ENCODE assay signal across 12 mouse cellular contexts in the genomic region with DNA sequence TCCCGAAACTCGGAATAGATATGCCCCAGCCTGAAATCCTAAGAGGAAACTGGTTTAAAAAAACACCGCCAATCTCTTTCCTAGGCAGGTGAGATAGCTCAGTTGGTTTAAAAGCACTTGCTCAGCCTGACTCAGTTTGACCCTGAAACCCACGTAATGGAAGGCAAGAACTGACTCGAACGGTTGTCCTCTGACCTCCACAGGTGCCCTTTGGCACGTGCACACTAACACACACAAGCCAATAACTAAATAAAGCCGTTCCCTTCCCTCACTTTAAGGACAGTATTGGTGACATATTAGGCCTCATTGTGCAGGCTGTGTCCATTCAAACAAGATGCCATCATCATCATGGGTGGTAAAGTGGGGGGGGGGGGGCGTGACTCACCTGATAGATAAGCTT.
DNase-seq lines count a peak whose midpoint lies in the region; ATAC-seq and TF ChIP-seq lines count a peak whose summit lies in the region.
"Had no signal": no experiment of that assay in that cellular context is flagged by ENCODE, and none has a peak within 500 bp of the region (broad histone marks: within the 10 kb centered on the region; RNA-seq: fewer than 3 reads in every experiment).

No protein-coding gene starts in this region.

- peak overlapping the region; percentile 70 for H3K4me2 ChIP-seq in heart, postnatal 0 days (ENCODE audit: low read depth, low read length)
- H3K4me2 ChIP-seq in embryonic facial prominence, embryonic 13.5 days: peak overlapping the region; percentile 58
- H3K4me2 ChIP-seq in intestine, embryonic 14.5 days (ENCODE audit: low read length): peak overlapping the region; percentile 68
- H3K4me2 ChIP-seq in midbrain, embryonic 14.5 days (ENCODE audit: low read length): peak overlapping the region; percentile 43

- ATAC-seq in heart, postnatal 0 days (ENCODE audit: insufficient read depth, low read depth): no peak
- ATAC-seq in embryonic facial prominence, embryonic 13.5 days (ENCODE audit: insufficient number of reproducible peaks, insufficient read depth, low FRiP score, low TSS enrichment, low read depth): no peak
- ATAC-seq in intestine, embryonic 14.5 days (replicated peaks; ENCODE audit: low FRiP score, low TSS enrichment, low read depth): no peak
- no peak for ATAC-seq in midbrain, embryonic 14.5 days (ENCODE audit: low FRiP score, low TSS enrichment)

- no peaks in the 10 kb centered on the region for H3K9me3 ChIP-seq in heart, postnatal 0 days (replicated peaks; ENCODE audit: control insufficient read depth, low read length)
- H3K9me3 ChIP-seq in embryonic facial prominence, embryonic 13.5 days: no peaks in the 10 kb centered on the region
- H3K9me3 ChIP-seq in intestine, embryonic 14.5 days (ENCODE audit: control insufficient read depth, low read length): no peaks in the 10 kb centered on the region
- no peaks in the 10 kb centered on the region for H3K9me3 ChIP-seq in midbrain, embryonic 14.5 days (ENCODE audit: control insufficient read depth, low read length)

- H3K36me3 ChIP-seq in heart, postnatal 0 days (replicated peaks; ENCODE audit: control insufficient read depth, insufficient read depth, low read length): 0 out of 2 replicates have a peak, but pooled peaks cover 11% of the 10 kb centered on the region
- no peaks in the 10 kb centered on the region for H3K36me3 ChIP-seq in embryonic facial prominence, embryonic 13.5 days
- H3K36me3 ChIP-seq in intestine, embryonic 14.5 days (ENCODE audit: control insufficient read depth, insufficient read depth, low read length): no peaks in the 10 kb centered on the region
- peaks cover 16% of the 10 kb centered on the region; the same call in 1 of the 2 replicates for H3K36me3 ChIP-seq in midbrain, embryonic 14.5 days (ENCODE audit: control insufficient read depth, insufficient read depth, low read length)

- DNase-seq in heart, postnatal 0 days (ENCODE audit: low spot score): no peak
- no peak for DNase-seq in heart, adult 11 months
- no peak for DNase-seq in intestine, embryonic 14.5 days (ENCODE audit: low spot score)
- no peak for DNase-seq in midbrain, embryonic 14.5 days
- no peak for DNase-seq in spleen, postnatal 10 days (ENCODE audit: low spot score in 2 of 2)
- no peak for DNase-seq in layer of hippocampus, postnatal 10 days (ENCODE audit: low spot score in 2 of 2)
- no peak for DNase-seq in thymus, postnatal 0 days (ENCODE audit: low spot score)
- DNase-seq: adrenal gland, postnatal 10 days; cerebellum, postnatal 25 days; right cerebral cortex, postnatal 4 days had no signal

- peak overlapping the region; percentile 38 for H3K4me3 ChIP-seq in heart, postnatal 0 days (ENCODE audit: low read depth, low read length)
- H3K4me3 ChIP-seq in embryonic facial prominence, embryonic 13.5 days: peak overlapping the region; percentile 30
- peak overlapping the region; percentile 38 for H3K4me3 ChIP-seq in intestine, embryonic 14.5 days (ENCODE audit: low read depth, low read length)
- no peak overlapping the region for H3K4me3 ChIP-seq in midbrain, embryonic 14.5 days (replicated peaks; ENCODE audit: low read depth, low read length)

- WGBS in heart, postnatal 0 days: 26% methylated on average over 8 of the region's 9 CpGs
- 10% methylated on average over 9 of the region's 9 CpGs for WGBS in embryonic facial prominence, embryonic 13.5 days
- 4% methylated on average over 9 of the region's 9 CpGs for WGBS in intestine, embryonic 14.5 days
- 7% methylated on average over 9 of the region's 9 CpGs for WGBS in midbrain, embryonic 14.5 days

- no peak for TF ChIP-seq CTCF in heart, postnatal 0 days (IDR thresholded peaks at IDR 0.05; ENCODE audit: low read depth)

- TF ChIP-seq EP300 in heart, postnatal 0 days (IDR thresholded peaks at IDR 0.05; ENCODE audit: low read depth): no peak

- H3K9ac ChIP-seq in heart, postnatal 0 days (replicated peaks; ENCODE audit: low read depth, low read length): no peak overlapping the region
- 0 out of 2 replicates have a peak overlapping the region, but pooled peaks have one; percentile 36 for H3K9ac ChIP-seq in embryonic facial prominence, embryonic 13.5 days
- no peak overlapping the region for H3K9ac ChIP-seq in intestine, embryonic 14.5 days (ENCODE audit: low read length)
- no peak overlapping the region for H3K9ac ChIP-seq in midbrain, embryonic 14.5 days (replicated peaks; ENCODE audit: low read length)

- H3K27me3 ChIP-seq in heart, postnatal 0 days (ENCODE audit: control insufficient read depth, insufficient read depth, low read length): no peaks in the 10 kb centered on the region
- H3K27me3 ChIP-seq in embryonic facial prominence, embryonic 13.5 days: peaks cover 4% of the 10 kb centered on the region; the same call in 1 of the 2 replicates
- no peaks in the 10 kb centered on the region for H3K27me3 ChIP-seq in intestine, embryonic 14.5 days (replicated peaks; ENCODE audit: control insufficient read depth, insufficient read depth, low read length)
- no peaks in the 10 kb centered on the region for H3K27me3 ChIP-seq in midbrain, embryonic 14.5 days (ENCODE audit: control insufficient read depth, insufficient read depth, low read length)

- H3K27ac ChIP-seq in heart, postnatal 0 days (ENCODE audit: low read depth): no peak overlapping the region
- H3K27ac ChIP-seq in embryonic facial prominence, embryonic 13.5 days: peak overlapping the region; percentile 84
- peak overlapping the region; percentile 79 for H3K27ac ChIP-seq in intestine, embryonic 14.5 days (ENCODE audit: low read depth)
- H3K27ac ChIP-seq in midbrain, embryonic 14.5 days (replicated peaks; ENCODE audit: low read depth, low read length): no peak overlapping the region
- H3K27ac ChIP-seq: macrophage had no signal

- peaks cover 26% of the 10 kb centered on the region for H3K4me1 ChIP-seq in heart, postnatal 0 days (ENCODE audit: control insufficient read depth, insufficient read depth)
- peaks cover 41% of the 10 kb centered on the region for H3K4me1 ChIP-seq in embryonic facial prominence, embryonic 13.5 days
- H3K4me1 ChIP-seq in intestine, embryonic 14.5 days (replicated peaks; ENCODE audit: control insufficient read depth, insufficient read depth, low read length): peaks cover 27% of the 10 kb centered on the region
- peaks cover 14% of the 10 kb centered on the region for H3K4me1 ChIP-seq in midbrain, embryonic 14.5 days (ENCODE audit: control insufficient read depth, insufficient read depth, low read length)

Comparison
In these comparisons a context has a peak if more than half of its experiments do, and no peak if none do; other contexts are left out.
1. H3K27ac ChIP-seq: peak in embryonic facial prominence, embryonic 13.5 days (single experiment) and intestine, embryonic 14.5 days (single experiment); none in heart, postnatal 0 days (single experiment) and midbrain, embryonic 14.5 days (single experiment).
2. Peak in every context shown above with its lines, with median percentiles within 50 percentile points of each other: H3K4me2 ChIP-seq.